In the genomic region with DNA sequence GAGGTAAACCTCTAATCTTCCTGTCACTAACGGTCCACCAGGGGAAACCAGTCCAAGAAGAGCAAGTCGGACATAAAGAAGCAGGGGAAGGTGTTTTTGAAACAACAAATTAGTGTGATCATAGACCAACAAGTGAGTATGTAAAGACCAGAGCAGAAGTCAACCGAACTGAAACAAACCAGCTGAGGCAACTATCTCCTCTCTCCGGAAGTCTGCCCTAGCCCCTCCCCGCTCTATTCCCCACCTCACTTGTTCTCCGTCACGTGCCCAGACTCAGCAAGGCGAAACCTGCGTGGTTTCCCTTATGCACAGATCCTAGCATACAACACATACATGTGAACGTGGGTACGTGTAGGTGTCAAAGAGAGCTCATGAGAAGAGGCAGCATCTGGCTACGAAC, we compare ENCODE assay signal across 1 mouse cellular context.
TF ChIP-seq lines count a peak whose summit lies in the region.

No protein-coding gene starts in this region.

TF ChIP-seq in CH12.LX, 34 proteins besides CTCF, POLR2A, EP300 and RAD21 (continued from another document):
- TF ChIP-seq USF1 (IDR thresholded peaks at IDR 0.05; ENCODE audit: low read depth, low read length) = peak; percentile 81
- TF ChIP-seq MAX (IDR thresholded peaks at IDR 0.05; ENCODE audit: low read length) = peak; percentile 82
- no peak for TF ChIP-seq KAT2A (IDR thresholded peaks at IDR 0.05; ENCODE audit: insufficient replicate concordance, low read length)
- peak; percentile 15; the same call in 1 of the 2 replicates for TF ChIP-seq HCFC1 (IDR thresholded peaks at IDR 0.05; ENCODE audit: low read depth, low read length)
- TF ChIP-seq MAFK (IDR thresholded peaks at IDR 0.05; ENCODE audit: insufficient replicate concordance, low read length) = no peak
- TF ChIP-seq TCF12 (IDR thresholded peaks at IDR 0.05; ENCODE audit: low read depth, low read length) = peak; percentile 64; the same call in 1 of the 2 replicates
- no peak for TF ChIP-seq IRF4 (IDR thresholded peaks at IDR 0.05; ENCODE audit: low read depth, low read length)
- peak; percentile 72 for TF ChIP-seq ELF1 (IDR thresholded peaks at IDR 0.05; ENCODE audit: low read depth, low read length)
- TF ChIP-seq JUND (conservative IDR thresholded peaks at IDR 0.05; ENCODE audit: low read depth, low read length) = no peak
- TF ChIP-seq MYC (IDR thresholded peaks at IDR 0.05; ENCODE audit: low read depth, low read length) = peak; percentile 61; the same call in 1 of the 2 replicates
- no peak for TF ChIP-seq SMC3 (IDR thresholded peaks at IDR 0.05; ENCODE audit: low read depth, low read length)
- no peak for TF ChIP-seq ZKSCAN1 (IDR thresholded peaks at IDR 0.05; ENCODE audit: borderline replicate concordance, low read depth, low read length)
- TF ChIP-seq ZC3H11A (IDR thresholded peaks at IDR 0.05; ENCODE audit: low read depth, low read length) = no peak
- no peak for TF ChIP-seq JUN (IDR thresholded peaks at IDR 0.05; ENCODE audit: insufficient read depth, low read depth, low read length)
- 0 out of 2 replicates have a peak, but pooled peaks have one; percentile 31 for TF ChIP-seq E2F4 (IDR thresholded peaks at IDR 0.05; ENCODE audit: insufficient replicate concordance, low read depth, low read length)
- TF ChIP-seq BHLHE40 (IDR thresholded peaks at IDR 0.05; ENCODE audit: low read depth, low read length) = peak; percentile 95
- TF ChIP-seq MEF2A (IDR thresholded peaks at IDR 0.05; ENCODE audit: borderline replicate concordance, low read depth, low read length) = no peak
- no peak for TF ChIP-seq POLR2AphosphoS2 (IDR thresholded peaks at IDR 0.05; ENCODE audit: low read depth, low read length)
- TF ChIP-seq NRF1 (IDR thresholded peaks at IDR 0.05; ENCODE audit: low read depth, low read length) = no peak
- TF ChIP-seq TBP (conservative IDR thresholded peaks at IDR 0.05; ENCODE audit: low read depth, low read length) = no peak
